Mouse (Mus musculus): ENCODE measurements at regions not wholly inside any gene's neighbourhood (a gene's known extent, or its start where the extent isn't known, plus 50 kb on each side); places are given as distances from the start of the nearest gene placed in this dataset.

- intact Hi-C loops (cut with DNase I) = no loop called here
- DNase-seq = no peak
These were observed 396.6 kb upstream of the Fbxo33 start for GRCm38 (mm10) chr12:59616075-59616474.

- intact Hi-C loops (cut with DNase I) = no loop called here
- DNase-seq = no peak
These were observed 380.3 kb upstream of the Fbxo33 start for GRCm38 (mm10) chr12:59599785-59600184.

- DNase-seq = no peak
- intact Hi-C loops (cut with DNase I) = no loop called here
These were observed 369.8 kb upstream of the Fbxo33 start for GRCm38 (mm10) chr12:59589354-59589753.

GRCm38 (mm10) chr12:59582587-59582986, 363.1 kb upstream of the Fbxo33 start:
- DNase-seq = no peak
- intact Hi-C loops (cut with DNase I) = no loop called here

GRCm38 (mm10) chr12:59579694-59580093, 360.2 kb upstream of the Fbxo33 start:
- intact Hi-C loops (cut with DNase I) = no loop called here
- no peak for DNase-seq

- intact Hi-C loops (cut with DNase I) = no loop called here
- no peak for DNase-seq
These were observed 344.4 kb upstream of the Fbxo33 start for GRCm38 (mm10) chr12:59563960-59564359.

GRCm38 (mm10) chr12:59539788-59540187, 320.3 kb upstream of the Fbxo33 start:
- intact Hi-C loops (cut with DNase I) = no loop called here

GRCm38 (mm10) chr12:59530521-59530920, 311.0 kb upstream of the Fbxo33 start:
- intact Hi-C loops (cut with DNase I) = no loop called here
- DNase-seq = no peak

More at GRCm38 (mm10) chr12:59539788-59540187, 320.3 kb upstream of the Fbxo33 start:
- no peak for DNase-seq

- intact Hi-C loops (cut with DNase I) = no loop called here
- DNase-seq = no peak
These were observed 303.8 kb upstream of the Fbxo33 start for GRCm38 (mm10) chr12:59523368-59523767.

- no peak for DNase-seq
- intact Hi-C loops (cut with DNase I) = no loop called here
These were observed 302.4 kb upstream of the Fbxo33 start for GRCm38 (mm10) chr12:59521946-59522345.

GRCm38 (mm10) chr12:59509857-59510256, 290.3 kb upstream of the Fbxo33 start:
- intact Hi-C loops (cut with DNase I) = no loop called here
- DNase-seq = no peak

- no peak for DNase-seq
- intact Hi-C loops (cut with DNase I) = no loop called here
These were observed 289.6 kb upstream of the Fbxo33 start for GRCm38 (mm10) chr12:59509175-59509574.

- no peak for DNase-seq
- intact Hi-C loops (cut with DNase I) = no loop called here
These were observed 287.9 kb upstream of the Fbxo33 start for GRCm38 (mm10) chr12:59507431-59507830.

- intact Hi-C loops (cut with DNase I) = no loop called here
These were observed 277.9 kb upstream of the Fbxo33 start for GRCm38 (mm10) chr12:59497434-59497833.

GRCm38 (mm10) chr12:59488019-59488418, 268.5 kb upstream of the Fbxo33 start:
- no peak for DNase-seq
- intact Hi-C loops (cut with DNase I) = no loop called here

More at GRCm38 (mm10) chr12:59497434-59497833, 277.9 kb upstream of the Fbxo33 start:
- no peak for DNase-seq

GRCm38 (mm10) chr12:59487507-59487906, 268.0 kb upstream of the Fbxo33 start:
- intact Hi-C loops (cut with DNase I) = no loop called here
- no peak for DNase-seq

- intact Hi-C loops (cut with DNase I) = no loop called here
- DNase-seq = peak; percentile 81
These were observed 241.8 kb upstream of the Fbxo33 start for GRCm38 (mm10) chr12:59460997-59461961.

- DNase-seq = peak; percentile 6
- intact Hi-C loops (cut with DNase I) = no loop called here
These were observed 236.8 kb upstream of the Fbxo33 start for GRCm38 (mm10) chr12:59456175-59456851.

- no peak for DNase-seq
- intact Hi-C loops (cut with DNase I) = no loop called here
These were observed 195.5 kb upstream of the Fbxo33 start for GRCm38 (mm10) chr12:59415051-59415450.

GRCm38 (mm10) chr12:59411491-59411890, 192.0 kb upstream of the Fbxo33 start:
- intact Hi-C loops (cut with DNase I) = no loop called here
- no peak for DNase-seq

- DNase-seq = no peak
- intact Hi-C loops (cut with DNase I) = no loop called here
These were observed 171.6 kb upstream of the Fbxo33 start for GRCm38 (mm10) chr12:59391103-59391502.

GRCm38 (mm10) chr12:59382812-59383211, 163.3 kb upstream of the Fbxo33 start:
- intact Hi-C loops (cut with DNase I) = loop anchor here (10.0 kb wide), 1 partner anchor 412 kb away; no protein-coding TSS in a partner anchor
- DNase-seq = peak; percentile 54

Measured in left cerebral cortex, postnatal 4 days (tissue).